Mouse (Mus musculus): ENCODE data around the gene Trit1. TPM values are rescaled to one million over a fixed set of nuclear protein-coding genes. Genes with fewer than 3 reads are reported as not detected.

Gene Trit1
- polyA plus RNA-seq, 1 experiment from 2014 or later: 14.4 TPM

DNA sequence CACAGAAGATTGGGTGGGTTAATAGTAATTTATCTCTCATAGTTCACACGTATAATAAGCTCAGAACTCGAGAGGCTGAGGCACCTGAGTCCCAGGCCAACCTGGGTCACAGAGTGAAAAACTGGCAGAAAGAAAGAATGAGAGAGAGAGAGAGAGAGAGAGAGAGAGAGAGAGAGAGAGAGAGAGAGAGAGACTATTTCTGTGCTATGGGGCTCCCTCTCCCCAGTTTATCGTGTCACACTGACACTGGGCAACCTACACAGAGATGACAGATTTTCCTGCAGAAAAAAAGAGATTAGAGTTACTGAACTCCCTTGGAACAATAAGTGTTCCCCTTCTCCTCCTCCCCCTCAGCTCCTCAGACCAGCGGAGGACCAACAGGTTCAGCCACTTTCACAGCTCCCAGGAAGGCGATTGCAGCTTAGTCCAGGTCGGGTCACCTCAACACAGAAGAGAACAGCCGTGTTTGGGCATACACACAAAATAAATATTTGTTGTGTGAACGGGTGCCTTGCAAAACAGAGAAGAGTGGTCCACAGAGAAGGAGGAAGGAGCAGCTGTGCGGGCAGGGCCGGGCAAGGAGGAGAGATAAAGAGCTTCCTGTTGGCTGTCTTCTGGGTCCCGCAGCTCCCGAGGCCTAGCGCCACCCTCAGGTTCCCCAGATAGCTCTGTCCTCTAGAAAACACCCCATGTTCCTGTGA is 55.0 kb downstream of the Trit1 start:
- peaks cover 8% of the 10 kb centered on the region; the same call in 1 of the 2 replicates for H3K27me3 ChIP-seq (ENCODE audit: control insufficient read depth, insufficient read depth, low read length)
- H3K9me3 ChIP-seq (replicated peaks; ENCODE audit: control insufficient read depth, low read length): no peaks in the 10 kb centered on the region
- no peak; the same call in 1 of the 2 replicates for ATAC-seq (replicated peaks; ENCODE audit: insufficient number of reproducible peaks, low FRiP score, low TSS enrichment)
- no peaks in the 10 kb centered on the region for H3K4me1 ChIP-seq (ENCODE audit: control insufficient read depth, insufficient read depth, low read length)
- H3K9ac ChIP-seq (ENCODE audit: low read depth, low read length): no peak overlapping the region
- H3K4me2 ChIP-seq: peak overlapping the region; percentile 48
- H3K36me3 ChIP-seq (ENCODE audit: control insufficient read depth, insufficient read depth, low read length): no peaks in the 10 kb centered on the region
- 8% methylated on average over 13 of the region's 13 CpGs for WGBS (ENCODE audit: insufficient replicate concordance)
- no peak overlapping the region for H3K27ac ChIP-seq (ENCODE audit: low read depth, low read length)
- 0 out of 2 replicates have a peak overlapping the region, but pooled peaks have one; percentile 1 for H3K4me3 ChIP-seq (ENCODE audit: low read depth, low read length)

GRCm38 (mm10) chr4:123076928-123077327 is 60.5 kb downstream of the Trit1 start:
- Histone ChIP-seq H3K4me2 (no peak overlapping the region), H3K27me3 (ENCODE audit: control insufficient read depth, insufficient read depth, low read length) (peaks cover 8% of the 10 kb centered on the region), H3K9me3 (replicated peaks; ENCODE audit: control insufficient read depth, low read length) (no peaks in the 10 kb centered on the region), H3K27ac (ENCODE audit: low read depth, low read length) (no peak overlapping the region), H3K9ac (ENCODE audit: low read depth, low read length) (no peak overlapping the region), H3K36me3 (ENCODE audit: control insufficient read depth, insufficient read depth, low read length) (no peaks in the 10 kb centered on the region), H3K4me3 (ENCODE audit: low read depth, low read length) (no peak overlapping the region), H3K4me1 (ENCODE audit: control insufficient read depth, insufficient read depth, low read length) (no peaks in the 10 kb centered on the region)
- 75% methylated on average over 8 of the region's 8 CpGs for WGBS (ENCODE audit: insufficient replicate concordance)
- ATAC-seq (replicated peaks; ENCODE audit: insufficient number of reproducible peaks, low FRiP score, low TSS enrichment): no peak

DNA sequence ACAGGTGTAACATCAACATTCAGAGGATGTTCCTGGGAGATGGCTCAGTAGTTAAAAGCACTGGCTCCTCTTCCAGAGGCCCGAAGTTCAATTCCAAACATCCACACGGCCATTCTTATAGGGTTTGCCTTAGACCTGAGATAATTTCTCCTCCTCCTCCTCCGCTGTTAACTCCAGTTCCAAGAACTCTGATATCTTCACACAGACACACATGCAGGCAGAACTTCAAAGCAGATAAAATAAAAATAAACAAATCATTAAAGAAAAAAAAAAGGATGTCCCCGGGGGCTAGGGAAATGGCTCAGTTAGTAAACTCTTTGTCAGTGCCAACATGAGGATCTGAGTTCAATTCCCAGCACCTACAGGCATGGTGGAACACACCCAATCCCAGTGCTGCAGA is 61.8 kb downstream of the Trit1 start:
- Histone ChIP-seq H3K4me1 (ENCODE audit: control insufficient read depth, insufficient read depth, low read length) (no peaks in the 10 kb centered on the region), H3K9me3 (replicated peaks; ENCODE audit: control insufficient read depth, low read length) (no peaks in the 10 kb centered on the region), H3K27me3 (ENCODE audit: control insufficient read depth, insufficient read depth, low read length) (peaks cover 9% of the 10 kb centered on the region), H3K36me3 (ENCODE audit: control insufficient read depth, insufficient read depth, low read length) (no peaks in the 10 kb centered on the region), H3K9ac (ENCODE audit: low read depth, low read length) (no peak overlapping the region), H3K4me2 (no peak overlapping the region), H3K4me3 (ENCODE audit: low read depth, low read length) (no peak overlapping the region), H3K27ac (ENCODE audit: low read depth, low read length) (no peak overlapping the region)
- ATAC-seq (replicated peaks; ENCODE audit: insufficient number of reproducible peaks, low FRiP score, low TSS enrichment): no peak
- 63% methylated on average over 4 of the region's 4 CpGs for WGBS (ENCODE audit: insufficient replicate concordance)

GRCm38 (mm10) chr4:123080791-123081190 is 64.4 kb downstream of the Trit1 start:
- Histone ChIP-seq H3K27ac (ENCODE audit: low read depth, low read length) (no peak overlapping the region), H3K4me3 (ENCODE audit: low read depth, low read length) (no peak overlapping the region), H3K9ac (ENCODE audit: low read depth, low read length) (no peak overlapping the region), H3K4me1 (ENCODE audit: control insufficient read depth, insufficient read depth, low read length) (no peaks in the 10 kb centered on the region), H3K36me3 (ENCODE audit: control insufficient read depth, insufficient read depth, low read length) (no peaks in the 10 kb centered on the region), H3K9me3 (replicated peaks; ENCODE audit: control insufficient read depth, low read length) (no peaks in the 10 kb centered on the region), H3K27me3 (ENCODE audit: control insufficient read depth, insufficient read depth, low read length) (peaks cover 6% of the 10 kb centered on the region), H3K4me2 (no peak overlapping the region)
- 39% methylated on average over 13 of the region's 13 CpGs for WGBS (ENCODE audit: insufficient replicate concordance)
- ATAC-seq (replicated peaks; ENCODE audit: insufficient number of reproducible peaks, low FRiP score, low TSS enrichment): no peak

DNA sequence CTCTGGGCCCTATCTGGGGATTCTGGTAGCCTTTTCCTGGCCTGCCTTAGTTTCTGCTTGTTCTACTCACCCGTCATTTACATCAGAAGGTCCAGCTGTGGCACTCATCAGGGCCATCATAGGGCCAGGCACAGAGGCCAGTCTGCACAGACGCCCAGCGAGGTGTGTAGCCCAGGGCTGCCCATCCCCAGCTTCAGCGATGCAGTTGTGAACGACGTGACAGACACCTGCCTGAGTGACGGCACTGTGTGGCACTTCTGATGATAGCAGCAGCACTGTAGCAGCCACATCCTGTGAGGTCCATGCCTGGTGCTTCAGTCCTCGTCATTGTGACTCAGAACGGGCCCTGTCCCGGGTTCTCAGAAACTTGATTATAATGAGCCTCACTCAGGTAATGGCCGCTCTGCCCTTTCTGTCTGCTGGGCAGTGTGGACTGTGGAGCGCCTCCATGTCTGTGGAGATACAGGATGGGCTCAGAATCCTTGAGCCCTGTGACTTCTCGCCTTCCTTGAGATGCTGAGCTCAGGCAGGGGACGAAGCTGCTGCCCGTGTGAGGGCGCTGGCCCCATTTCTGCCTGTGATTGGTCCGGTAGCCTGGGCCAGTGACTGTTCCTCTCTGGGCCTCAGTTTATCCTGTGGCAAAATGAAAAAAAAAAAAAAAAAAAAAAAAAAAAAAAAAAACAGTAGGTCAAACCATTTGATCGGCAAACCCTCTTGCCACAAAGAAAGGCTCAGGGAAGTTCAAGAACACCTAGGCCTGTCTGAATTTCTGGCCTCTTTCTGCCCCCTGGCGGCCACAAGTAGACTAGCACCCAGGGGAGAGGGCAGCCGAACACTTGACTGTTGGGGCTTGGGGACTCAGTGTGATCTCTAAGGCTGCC is 66.1 kb downstream of the Trit1 start:
- WGBS (ENCODE audit: insufficient replicate concordance): 64% methylated on average over 20 of the region's 20 CpGs
- Histone ChIP-seq H3K36me3 (ENCODE audit: control insufficient read depth, insufficient read depth, low read length) (no peaks in the 10 kb centered on the region), H3K4me2 (no peak overlapping the region), H3K9me3 (replicated peaks; ENCODE audit: control insufficient read depth, low read length) (no peaks in the 10 kb centered on the region), H3K9ac (ENCODE audit: low read depth, low read length) (no peak overlapping the region), H3K27ac (ENCODE audit: low read depth, low read length) (no peak overlapping the region), H3K4me3 (ENCODE audit: low read depth, low read length) (no peak overlapping the region), H3K4me1 (ENCODE audit: control insufficient read depth, insufficient read depth, low read length) (no peaks in the 10 kb centered on the region), H3K27me3 (ENCODE audit: control insufficient read depth, insufficient read depth, low read length) (peaks cover 6% of the 10 kb centered on the region)
- ATAC-seq (replicated peaks; ENCODE audit: insufficient number of reproducible peaks, low FRiP score, low TSS enrichment): peak; percentile 57

GRCm38 (mm10) chr4:123083323-123083902 is 67.0 kb downstream of the Trit1 start:
- Histone ChIP-seq H3K4me3 (ENCODE audit: low read depth, low read length) (no peak overlapping the region), H3K27ac (ENCODE audit: low read depth, low read length) (no peak overlapping the region), H3K4me2 (no peak overlapping the region), H3K9ac (ENCODE audit: low read depth, low read length) (no peak overlapping the region), H3K9me3 (replicated peaks; ENCODE audit: control insufficient read depth, low read length) (no peaks in the 10 kb centered on the region), H3K4me1 (ENCODE audit: control insufficient read depth, insufficient read depth, low read length) (no peaks in the 10 kb centered on the region), H3K36me3 (ENCODE audit: control insufficient read depth, insufficient read depth, low read length) (no peaks in the 10 kb centered on the region), H3K27me3 (ENCODE audit: control insufficient read depth, insufficient read depth, low read length) (peaks cover 6% of the 10 kb centered on the region)
- 57% methylated on average over 13 of the region's 13 CpGs for WGBS (ENCODE audit: insufficient replicate concordance)
- ATAC-seq (replicated peaks; ENCODE audit: insufficient number of reproducible peaks, low FRiP score, low TSS enrichment): no peak; the same call in 1 of the 2 replicates

- no peak for ATAC-seq (replicated peaks; ENCODE audit: insufficient number of reproducible peaks, low FRiP score, low TSS enrichment)
- 73% methylated on average over 2 of the region's 2 CpGs for WGBS (ENCODE audit: insufficient replicate concordance)
- peaks cover 4% of the 10 kb centered on the region for H3K27me3 ChIP-seq (ENCODE audit: control insufficient read depth, insufficient read depth, low read length)
Observed at GRCm38 (mm10) chr4:123085290-123085689, 68.9 kb downstream of the Trit1 start.

GRCm38 (mm10) chr4:123086381-123086780 is 70.0 kb downstream of the Trit1 start:
- H3K27me3 ChIP-seq (ENCODE audit: control insufficient read depth, insufficient read depth, low read length): peaks cover 4% of the 10 kb centered on the region
- no peak overlapping the region for H3K9ac ChIP-seq (ENCODE audit: low read depth, low read length)
- no peak overlapping the region for H3K4me3 ChIP-seq (ENCODE audit: low read depth, low read length)
- no peak for ATAC-seq (replicated peaks; ENCODE audit: insufficient number of reproducible peaks, low FRiP score, low TSS enrichment)
- H3K9me3 ChIP-seq (replicated peaks; ENCODE audit: control insufficient read depth, low read length): no peaks in the 10 kb centered on the region
- H3K36me3 ChIP-seq (ENCODE audit: control insufficient read depth, insufficient read depth, low read length): no peaks in the 10 kb centered on the region
- H3K27ac ChIP-seq (ENCODE audit: low read depth, low read length): no peak overlapping the region
- H3K4me2 ChIP-seq: no peak overlapping the region
- no peaks in the 10 kb centered on the region for H3K4me1 ChIP-seq (ENCODE audit: control insufficient read depth, insufficient read depth, low read length)
- 83% methylated on average over 4 of the region's 4 CpGs for WGBS (ENCODE audit: insufficient replicate concordance)

More at GRCm38 (mm10) chr4:123085290-123085689, 68.9 kb downstream of the Trit1 start:
- no peaks in the 10 kb centered on the region for H3K4me1 ChIP-seq (ENCODE audit: control insufficient read depth, insufficient read depth, low read length)
- no peaks in the 10 kb centered on the region for H3K36me3 ChIP-seq (ENCODE audit: control insufficient read depth, insufficient read depth, low read length)
- no peak overlapping the region for H3K27ac ChIP-seq (ENCODE audit: low read depth, low read length)
- H3K4me2 ChIP-seq: no peak overlapping the region
- H3K9ac ChIP-seq (ENCODE audit: low read depth, low read length): no peak overlapping the region
- no peaks in the 10 kb centered on the region for H3K9me3 ChIP-seq (replicated peaks; ENCODE audit: control insufficient read depth, low read length)
- H3K4me3 ChIP-seq (ENCODE audit: low read depth, low read length): no peak overlapping the region

Measured in heart, embryonic 11.5 days (tissue).